Mouse (Mus musculus) liver, adult 2 months (tissue): Measurements from ENCODE around the gene Ccdc60.

ENCODE experiments used
- CTCF ChIP-seq: fragments of 200-500 bp; IDR thresholded peaks from 2 replicates; pipeline ENCODE4 v1.5.1; 2011; ENCODE audit warnings: low read depth, low read length, control low read depth
- POLR2A ChIP-seq: fragments of 200-500 bp; IDR thresholded peaks from 2 replicates; pipeline ENCODE4 v1.6.1; 2011; ENCODE audit warnings: low read length, control low read depth; ENCODE audit not compliant: insufficient read depth; ENCODE audit errors: extremely low read depth

DNA sequence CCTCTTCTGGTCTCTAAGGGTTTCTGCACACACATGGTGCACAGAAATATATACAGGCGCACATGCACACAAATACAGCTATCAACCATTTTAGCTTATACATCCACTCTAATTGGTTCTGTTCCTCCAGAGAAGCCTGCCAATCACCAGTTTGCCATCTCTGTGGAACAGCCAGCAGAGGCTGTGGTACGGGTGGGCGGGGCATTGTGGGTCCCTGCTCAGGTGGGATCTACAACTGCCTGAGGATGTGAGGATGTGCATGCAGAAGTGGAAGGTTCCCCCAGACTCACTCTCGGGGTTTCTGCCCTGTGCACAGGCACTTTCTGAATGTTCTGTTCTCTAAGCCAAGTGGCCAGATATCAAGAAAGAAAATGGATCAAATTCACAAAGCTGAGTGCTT is 10.8 kb downstream of the Ccdc60 start:
- no peak for TF ChIP-seq CTCF
- TF ChIP-seq POLR2A, result no peak
